Mouse (Mus musculus): ENCODE results near the gene Cops4. TPM values are rescaled to one million over a fixed set of nuclear protein-coding genes. Genes with fewer than 3 reads are reported as not detected.

Cops4 gene
- polyA plus RNA-seq, 1 experiment from 2014 or later = 146 TPM

DNA sequence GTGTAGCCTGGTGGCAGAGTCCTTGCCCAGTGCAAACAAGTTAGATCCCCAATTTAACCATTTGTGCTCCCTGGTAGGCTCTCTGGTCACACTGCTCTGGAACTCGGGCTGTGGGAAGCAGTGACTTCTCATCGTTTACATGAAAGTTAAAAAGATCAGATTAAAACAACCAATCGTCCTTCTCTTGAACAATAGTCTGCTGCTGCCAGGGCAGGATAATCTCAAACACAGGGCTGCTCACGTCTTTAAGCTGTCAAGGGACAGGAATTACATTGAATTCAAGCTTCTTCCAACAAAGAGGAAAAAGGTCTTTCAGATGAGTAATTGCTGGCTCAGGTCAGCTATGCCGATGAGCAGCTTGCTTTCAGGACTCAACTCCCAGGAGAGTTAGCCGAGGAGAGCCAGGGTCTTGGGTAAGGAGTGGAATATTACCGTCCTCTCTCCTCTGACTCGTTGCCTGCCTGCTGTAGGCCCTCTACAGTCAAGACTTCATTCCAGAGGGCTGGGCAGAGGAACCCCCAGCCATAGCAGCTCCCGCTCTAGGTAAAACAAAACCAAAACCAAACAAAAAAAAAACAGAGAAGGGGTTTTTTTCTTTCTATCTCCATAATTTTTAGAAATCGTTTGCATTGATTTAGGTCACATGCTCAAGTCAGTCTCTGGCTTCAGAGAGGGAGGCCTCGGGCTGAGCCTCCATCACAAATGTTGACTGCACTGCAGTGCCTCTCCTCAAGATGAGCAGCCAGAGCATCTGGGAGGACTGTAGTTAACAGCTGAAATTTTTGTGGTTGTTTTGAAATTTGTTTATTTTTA, 63.7 kb downstream of the Cops4 start:
- Histone ChIP-seq H3K4me2 (no peak overlapping the region), H3K36me3 (no peaks in the 10 kb centered on the region), H3K9me3 (replicated peaks) (no peaks in the 10 kb centered on the region), H3K27me3 (replicated peaks) (no peaks in the 10 kb centered on the region), H3K9ac (no peak overlapping the region), H3K4me3 (no peak overlapping the region), H3K4me1 (replicated peaks) (no peaks in the 10 kb centered on the region), H3K27ac (ENCODE audit: poor library complexity, severe bottlenecking) (no peak overlapping the region)
- no peak for ATAC-seq (ENCODE audit: insufficient number of reproducible peaks, low FRiP score)
- WGBS = 53% methylated on average over 11 of the region's 11 CpGs

GRCm38 (mm10) chr5:100582435-100582826, 64.3 kb downstream of the Cops4 start:
- H3K4me3 ChIP-seq = no peak overlapping the region
- H3K36me3 ChIP-seq = no peaks in the 10 kb centered on the region
- no peak overlapping the region for H3K4me2 ChIP-seq
- no peak overlapping the region for H3K9ac ChIP-seq
- no peak for ATAC-seq (ENCODE audit: insufficient number of reproducible peaks, low FRiP score)
- no peak overlapping the region for H3K27ac ChIP-seq (ENCODE audit: poor library complexity, severe bottlenecking)
- 84% methylated on average over 5 of the region's 5 CpGs for WGBS
- H3K4me1 ChIP-seq (replicated peaks) = no peaks in the 10 kb centered on the region
- no peaks in the 10 kb centered on the region for H3K9me3 ChIP-seq (replicated peaks)
- no peaks in the 10 kb centered on the region for H3K27me3 ChIP-seq (replicated peaks)

GRCm38 (mm10) chr5:100583066-100583465, 65.0 kb downstream of the Cops4 start:
- H3K36me3 ChIP-seq = no peaks in the 10 kb centered on the region
- 75% methylated on average over 7 of the region's 7 CpGs for WGBS
- no peak overlapping the region for H3K27ac ChIP-seq (ENCODE audit: poor library complexity, severe bottlenecking)
- no peak for ATAC-seq (ENCODE audit: insufficient number of reproducible peaks, low FRiP score)
- H3K27me3 ChIP-seq (replicated peaks) = no peaks in the 10 kb centered on the region
- H3K9ac ChIP-seq = no peak overlapping the region
- H3K9me3 ChIP-seq (replicated peaks) = 0 out of 2 replicates have a peak, but pooled peaks cover under 1% of the 10 kb centered on the region
- H3K4me2 ChIP-seq = no peak overlapping the region
- H3K4me1 ChIP-seq (replicated peaks) = no peaks in the 10 kb centered on the region
- H3K4me3 ChIP-seq = no peak overlapping the region

GRCm38 (mm10) chr5:100585206-100585644, 67.1 kb downstream of the Cops4 start:
- H3K4me2 ChIP-seq = no peak overlapping the region
- H3K4me1 ChIP-seq (replicated peaks) = no peaks in the 10 kb centered on the region
- no peak overlapping the region for H3K9ac ChIP-seq
- no peak for ATAC-seq (ENCODE audit: insufficient number of reproducible peaks, low FRiP score)
- no peaks in the 10 kb centered on the region for H3K27me3 ChIP-seq (replicated peaks)
- no peaks in the 10 kb centered on the region for H3K36me3 ChIP-seq
- WGBS = 75% methylated on average over 8 of the region's 8 CpGs
- no peak overlapping the region for H3K27ac ChIP-seq (ENCODE audit: poor library complexity, severe bottlenecking)
- no peak overlapping the region for H3K4me3 ChIP-seq
- 0 out of 2 replicates have a peak, but pooled peaks cover 3% of the 10 kb centered on the region for H3K9me3 ChIP-seq (replicated peaks)

- 86% methylated on average over 3 of the region's 3 CpGs for WGBS
- Histone ChIP-seq H3K4me1 (replicated peaks) (no peaks in the 10 kb centered on the region), H3K4me3 (no peak overlapping the region), H3K27ac (ENCODE audit: poor library complexity, severe bottlenecking) (no peak overlapping the region), H3K36me3 (no peaks in the 10 kb centered on the region), H3K9me3 (replicated peaks) (0 out of 2 replicates have a peak, but pooled peaks cover 3% of the 10 kb centered on the region), H3K4me2 (no peak overlapping the region), H3K27me3 (replicated peaks) (no peaks in the 10 kb centered on the region), H3K9ac (no peak overlapping the region)
- ATAC-seq (ENCODE audit: insufficient number of reproducible peaks, low FRiP score) = no peak
These were observed 67.5 kb downstream of the Cops4 start for GRCm38 (mm10) chr5:100585657-100586056.

- Histone ChIP-seq H3K27ac (ENCODE audit: poor library complexity, severe bottlenecking) (no peak overlapping the region), H3K36me3 (no peaks in the 10 kb centered on the region), H3K27me3 (replicated peaks) (no peaks in the 10 kb centered on the region), H3K9me3 (replicated peaks) (0 out of 2 replicates have a peak, but pooled peaks cover 6% of the 10 kb centered on the region), H3K9ac (no peak overlapping the region), H3K4me2 (no peak overlapping the region), H3K4me3 (no peak overlapping the region), H3K4me1 (replicated peaks) (no peaks in the 10 kb centered on the region)
- ATAC-seq (ENCODE audit: insufficient number of reproducible peaks, low FRiP score) = no peak
- 81% methylated on average over 7 of the region's 7 CpGs for WGBS
These were observed 69.0 kb downstream of the Cops4 start for GRCm38 (mm10) chr5:100587136-100587535.

DNA sequence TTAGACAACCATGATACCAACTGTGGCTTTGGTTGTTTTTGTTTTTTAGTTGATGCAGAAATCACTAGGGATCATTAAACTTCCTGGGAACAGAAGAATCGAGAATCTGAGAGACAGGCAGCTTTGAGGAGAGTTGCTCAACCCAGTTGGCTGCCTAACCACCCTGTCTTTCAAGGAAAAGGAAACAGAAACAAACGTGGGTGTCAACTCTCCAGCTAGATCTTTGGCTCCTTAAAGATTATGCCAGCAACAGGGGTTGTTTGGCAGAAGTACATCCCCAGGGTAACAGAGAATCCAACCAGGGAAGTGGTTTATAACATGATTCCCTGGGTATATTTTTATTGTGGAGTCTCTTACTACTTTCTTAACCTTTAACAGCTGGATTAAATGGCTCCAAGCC, 69.5 kb downstream of the Cops4 start:
- H3K27ac ChIP-seq (ENCODE audit: poor library complexity, severe bottlenecking) = no peak overlapping the region
- H3K9ac ChIP-seq = no peak overlapping the region
- no peaks in the 10 kb centered on the region for H3K36me3 ChIP-seq
- H3K9me3 ChIP-seq (replicated peaks) = 0 out of 2 replicates have a peak, but pooled peaks cover 6% of the 10 kb centered on the region
- no peak overlapping the region for H3K4me2 ChIP-seq
- 46% methylated on average over 2 of the region's 2 CpGs for WGBS
- ATAC-seq (ENCODE audit: insufficient number of reproducible peaks, low FRiP score) = no peak
- H3K4me3 ChIP-seq = no peak overlapping the region
- no peaks in the 10 kb centered on the region for H3K27me3 ChIP-seq (replicated peaks)
- no peaks in the 10 kb centered on the region for H3K4me1 ChIP-seq (replicated peaks)

DNA sequence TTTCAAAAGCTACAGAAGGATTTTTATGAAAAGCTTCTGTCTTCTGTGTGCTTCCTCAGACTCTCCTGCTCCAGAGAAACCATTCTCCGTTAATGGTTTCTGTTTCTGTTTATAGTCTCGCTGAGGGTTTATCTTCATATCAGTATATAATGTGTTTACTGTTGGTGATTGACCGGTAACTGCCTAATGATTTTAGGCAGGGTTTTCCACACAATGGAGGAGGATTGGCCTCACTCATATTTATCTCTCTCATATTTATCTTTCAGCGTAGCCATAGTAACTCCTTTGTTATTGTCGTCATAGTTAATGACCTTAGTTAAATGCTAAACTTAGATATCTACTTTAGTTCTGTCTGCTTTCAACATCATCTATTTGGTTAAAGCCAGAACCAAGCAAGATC, 72.4 kb downstream of the Cops4 start:
- Histone ChIP-seq H3K36me3 (no peaks in the 10 kb centered on the region), H3K27me3 (replicated peaks) (no peaks in the 10 kb centered on the region), H3K9me3 (replicated peaks) (peaks cover 18% of the 10 kb centered on the region), H3K9ac (no peak overlapping the region), H3K4me3 (no peak overlapping the region), H3K27ac (ENCODE audit: poor library complexity, severe bottlenecking) (no peak overlapping the region), H3K4me2 (no peak overlapping the region), H3K4me1 (replicated peaks) (no peaks in the 10 kb centered on the region)
- 64% methylated on average over 5 of the region's 5 CpGs for WGBS
- no peak for ATAC-seq (ENCODE audit: insufficient number of reproducible peaks, low FRiP score)

- WGBS = 85% methylated on average over 13 of the region's 13 CpGs
- no peak for ATAC-seq (ENCODE audit: insufficient number of reproducible peaks, low FRiP score)
- H3K9ac ChIP-seq = no peak overlapping the region
These were observed 76.8 kb downstream of the Cops4 start for GRCm38 (mm10) chr5:100594803-100595467.

GRCm38 (mm10) chr5:100595999-100596398, 77.9 kb downstream of the Cops4 start:
- H3K36me3 ChIP-seq = no peaks in the 10 kb centered on the region
- ATAC-seq (ENCODE audit: insufficient number of reproducible peaks, low FRiP score) = no peak
- H3K9me3 ChIP-seq (replicated peaks) = peaks cover 12% of the 10 kb centered on the region
- no peak overlapping the region for H3K9ac ChIP-seq
- no peak overlapping the region for H3K27ac ChIP-seq (ENCODE audit: poor library complexity, severe bottlenecking)
- WGBS = 77% methylated on average over 6 of the region's 6 CpGs
- 0 out of 2 replicates have a peak, but pooled peaks cover 5% of the 10 kb centered on the region for H3K4me1 ChIP-seq (replicated peaks)
- no peaks in the 10 kb centered on the region for H3K27me3 ChIP-seq (replicated peaks)
- no peak overlapping the region for H3K4me2 ChIP-seq
- no peak overlapping the region for H3K4me3 ChIP-seq

More at GRCm38 (mm10) chr5:100594803-100595467, 76.8 kb downstream of the Cops4 start:
- no peaks in the 10 kb centered on the region for H3K27me3 ChIP-seq (replicated peaks)
- H3K9me3 ChIP-seq (replicated peaks) = peaks cover 15% of the 10 kb centered on the region
- no peak overlapping the region for H3K27ac ChIP-seq (ENCODE audit: poor library complexity, severe bottlenecking)
- no peak overlapping the region for H3K4me2 ChIP-seq
- H3K4me3 ChIP-seq = no peak overlapping the region
- H3K4me1 ChIP-seq (replicated peaks) = no peaks in the 10 kb centered on the region
- H3K36me3 ChIP-seq = no peaks in the 10 kb centered on the region
